Mouse (Mus musculus): ENCODE results near the gene Scaf11.

DNA sequence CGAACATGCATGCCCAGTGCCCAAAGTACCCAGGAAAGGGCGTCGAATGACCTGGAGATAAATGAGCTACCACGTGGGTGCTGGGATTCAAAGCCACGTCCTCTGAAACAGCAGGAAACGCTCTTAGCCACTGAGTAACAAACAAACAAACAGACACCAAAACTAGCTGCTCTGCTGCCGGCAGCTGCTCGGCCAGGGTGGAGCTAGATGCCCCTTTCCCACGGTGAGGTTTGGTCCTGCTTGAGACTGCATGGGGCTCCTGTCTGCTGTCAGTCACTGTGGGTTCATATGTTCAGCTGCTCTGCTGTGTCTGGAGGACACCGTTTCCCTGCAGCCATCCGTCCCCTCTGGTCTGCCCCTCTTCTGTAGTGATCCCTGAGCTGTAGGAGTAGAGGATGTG, 78.4 kb downstream of the Scaf11 start:
- TF ChIP-seq CTCF (IDR thresholded peaks at IDR 0.05; ENCODE audit: low read depth): no peak
- TF ChIP-seq EP300 (optimal IDR thresholded peaks at IDR 0.05): no peak
